ENCODE assay signal across 9 mouse cellular contexts in genomic region chr4:108834971-108835311, GRCm38 (mm10). TPM values are rescaled to one million over a fixed set of nuclear protein-coding genes. Genes with fewer than 3 reads are reported as not detected.
A peak's percentile ranks its signal among the peaks of the same experiment; 100 is the strongest.
DNase-seq lines count a peak whose midpoint lies in the region; ATAC-seq and TF ChIP-seq lines count a peak whose summit lies in the region.
"Had no signal": no experiment of that assay in that cellular context is flagged by ENCODE, and none has a peak within 500 bp of the region (broad histone marks: within the 10 kb centered on the region; RNA-seq: fewer than 3 reads in every experiment).

No protein-coding gene starts in this region.

- H3K4me3 ChIP-seq in kidney, embryonic 14.5 days (ENCODE audit: low read length) = peak overlapping the region; percentile 98
- peak overlapping the region; percentile 68 for H3K4me3 ChIP-seq in forebrain, embryonic 16.5 days (replicated peaks; ENCODE audit: low read length)
- peak overlapping the region; percentile 90 for H3K4me3 ChIP-seq in limb, embryonic 12.5 days (replicated peaks)
- peak overlapping the region; percentile 95 for H3K4me3 ChIP-seq in midbrain, postnatal 0 days (ENCODE audit: low read depth, low read length)

- H3K27me3 ChIP-seq in kidney, embryonic 14.5 days (ENCODE audit: control insufficient read depth, insufficient read depth, low read length) = no peaks in the 10 kb centered on the region
- no peaks in the 10 kb centered on the region for H3K27me3 ChIP-seq in forebrain, embryonic 16.5 days (replicated peaks; ENCODE audit: control insufficient read depth, insufficient read depth, low read length)
- no peaks in the 10 kb centered on the region for H3K27me3 ChIP-seq in limb, embryonic 12.5 days
- H3K27me3 ChIP-seq in midbrain, postnatal 0 days (ENCODE audit: insufficient read depth, low read length) = no peaks in the 10 kb centered on the region

- H3K9ac ChIP-seq in kidney, embryonic 14.5 days (ENCODE audit: low read depth, low read length) = peak overlapping the region; percentile 98
- peak overlapping the region; percentile 98 for H3K9ac ChIP-seq in forebrain, embryonic 16.5 days (replicated peaks; ENCODE audit: low read depth, low read length)
- H3K9ac ChIP-seq in limb, embryonic 12.5 days (replicated peaks) = peak overlapping the region; percentile 77
- H3K9ac ChIP-seq in midbrain, postnatal 0 days (replicated peaks; ENCODE audit: low read length, poor library complexity, severe bottlenecking) = peak overlapping the region; percentile 99

- peaks cover 5% of the 10 kb centered on the region for H3K36me3 ChIP-seq in kidney, embryonic 14.5 days (ENCODE audit: control insufficient read depth, insufficient read depth, low read length)
- H3K36me3 ChIP-seq in forebrain, embryonic 16.5 days (ENCODE audit: control insufficient read depth, insufficient read depth) = no peaks in the 10 kb centered on the region
- peaks cover 4% of the 10 kb centered on the region for H3K36me3 ChIP-seq in limb, embryonic 12.5 days
- no peaks in the 10 kb centered on the region for H3K36me3 ChIP-seq in midbrain, postnatal 0 days (ENCODE audit: insufficient read depth, low read length)

- H3K9me3 ChIP-seq in kidney, embryonic 14.5 days (ENCODE audit: control insufficient read depth, low read length) = no peaks in the 10 kb centered on the region
- H3K9me3 ChIP-seq in forebrain, embryonic 16.5 days (ENCODE audit: control insufficient read depth, low read length) = no peaks in the 10 kb centered on the region
- no peaks in the 10 kb centered on the region for H3K9me3 ChIP-seq in limb, embryonic 12.5 days
- H3K9me3 ChIP-seq in midbrain, postnatal 0 days (ENCODE audit: low read length) = no peaks in the 10 kb centered on the region

- DNase-seq in kidney, adult 18-20 months = no peak
- peak; percentile 40 for DNase-seq in adrenal gland, postnatal 14 days
- peak; percentile 3 for DNase-seq in midbrain, postnatal 0 days (ENCODE audit: low spot score)
- no peak for DNase-seq in layer of hippocampus, adult 9-11 months

- TF ChIP-seq CTCF in midbrain, postnatal 0 days (IDR thresholded peaks at IDR 0.05) = no peak

- WGBS in kidney, embryonic 14.5 days = under 1% methylated on average over 15 of the region's 15 CpGs
- WGBS in forebrain, embryonic 16.5 days = under 1% methylated on average over 15 of the region's 15 CpGs
- WGBS in limb, embryonic 12.5 days = under 1% methylated on average over 15 of the region's 15 CpGs
- 1% methylated on average over 15 of the region's 15 CpGs for WGBS in midbrain, postnatal 0 days

- H3K4me1 ChIP-seq in kidney, embryonic 14.5 days (ENCODE audit: control insufficient read depth, insufficient read depth, low read length) = peaks cover 15% of the 10 kb centered on the region; the same call in 1 of the 2 replicates
- H3K4me1 ChIP-seq in forebrain, embryonic 16.5 days (replicated peaks; ENCODE audit: control insufficient read depth, insufficient read depth, low read length) = peaks cover 30% of the 10 kb centered on the region
- peaks cover 31% of the 10 kb centered on the region for H3K4me1 ChIP-seq in limb, embryonic 12.5 days (replicated peaks)
- H3K4me1 ChIP-seq in midbrain, postnatal 0 days (ENCODE audit: insufficient read depth, low read length) = no peaks in the 10 kb centered on the region; the same call in 1 of the 2 replicates

- ATAC-seq in kidney, embryonic 14.5 days (ENCODE audit: low FRiP score, low TSS enrichment) = no peak
- ATAC-seq in forebrain, embryonic 16.5 days = no peak
- no peak for ATAC-seq in limb, embryonic 12.5 days (ENCODE audit: insufficient number of reproducible peaks, insufficient read depth, low FRiP score, low TSS enrichment, low read depth)
- no peak for ATAC-seq in midbrain, postnatal 0 days (ENCODE audit: low FRiP score)
- no peak for ATAC-seq in CD4-positive, CD25-positive, alpha-beta regulatory T cell, adult 4 months

- H3K27ac ChIP-seq in kidney, embryonic 14.5 days (ENCODE audit: low read depth, low read length) = peak overlapping the region; percentile 100
- peak overlapping the region; percentile 100 for H3K27ac ChIP-seq in forebrain, embryonic 16.5 days (ENCODE audit: low read length)
- H3K27ac ChIP-seq in limb, embryonic 12.5 days = peak overlapping the region; percentile 99
- H3K27ac ChIP-seq in midbrain, postnatal 0 days (ENCODE audit: low read depth, low read length) = peak overlapping the region; percentile 99

- peak overlapping the region; percentile 81 for H3K4me2 ChIP-seq in kidney, embryonic 14.5 days (replicated peaks; ENCODE audit: low read depth, low read length)
- H3K4me2 ChIP-seq in forebrain, embryonic 16.5 days (ENCODE audit: low read length) = peak overlapping the region; percentile 60
- H3K4me2 ChIP-seq in limb, embryonic 12.5 days = peak overlapping the region; percentile 65
- peak overlapping the region; percentile 81 for H3K4me2 ChIP-seq in midbrain, postnatal 0 days (ENCODE audit: low read depth, low read length, poor library complexity, severe bottlenecking)

RNA-seq across cellular contexts. Expression of gene Txndc12, which starts 0.5 kb away (rescaled TPM):
- 112 and 117 TPM in 2 replicates for polyA plus RNA-seq in kidney, embryonic 14.5 days (2014; fragmentation: Nextera tagmentation; extraction: Ambion mirVana)
- 63.8 and 73.9 TPM in 2 replicates for total RNA-seq in adrenal gland, postnatal 14 days (2021)
- 81.9 and 90.5 TPM in 2 replicates for polyA plus RNA-seq in forebrain, embryonic 16.5 days (2015; fragmentation: Nextera tagmentation; extraction: Ambion mirVana)
- polyA plus RNA-seq in limb, embryonic 12.5 days (2016; fragmentation: Nextera tagmentation; extraction: Ambion mirVana) = 111 and 115 TPM in 2 replicates
- total RNA-seq in midbrain, postnatal 0 days (2014; rRNA removed) = 36.1 and 48.5 TPM in 2 replicates
- polyA plus RNA-seq in midbrain, postnatal 0 days (2015; fragmentation: Nextera tagmentation; extraction: Ambion mirVana) = 59.7 and 61.0 TPM in 2 replicates
- polyA plus RNA-seq in CD4-positive, CD25-positive, alpha-beta regulatory T cell, adult 4 months (2017; shearing (Covaris generic)) = 10 to 100 TPM; 58.1 to 68.8 TPM

RNA-seq across cellular contexts. Expression of gene Btf3l4, which starts 1.5 kb away (rescaled TPM):
- 199 and 224 TPM in 2 replicates for polyA plus RNA-seq in kidney, embryonic 14.5 days (2014; fragmentation: Nextera tagmentation; extraction: Ambion mirVana)
- 116 and 127 TPM in 2 replicates for total RNA-seq in adrenal gland, postnatal 14 days (2021)
- polyA plus RNA-seq in forebrain, embryonic 16.5 days (2015; fragmentation: Nextera tagmentation; extraction: Ambion mirVana) = 211 and 231 TPM in 2 replicates
- 247 and 250 TPM in 2 replicates for polyA plus RNA-seq in limb, embryonic 12.5 days (2016; fragmentation: Nextera tagmentation; extraction: Ambion mirVana)
- total RNA-seq in midbrain, postnatal 0 days (2014; rRNA removed) = 101 and 137 TPM in 2 replicates
- polyA plus RNA-seq in midbrain, postnatal 0 days (2015; fragmentation: Nextera tagmentation; extraction: Ambion mirVana) = 156 and 164 TPM in 2 replicates
- 10 to 100 TPM; 47.5 to 65.2 TPM for polyA plus RNA-seq in CD4-positive, CD25-positive, alpha-beta regulatory T cell, adult 4 months (2017; shearing (Covaris generic))

RNA-seq across cellular contexts. Expression of gene Kti12, which starts 12.6 kb away (rescaled TPM):
- 66.3 and 68.7 TPM in 2 replicates for polyA plus RNA-seq in kidney, embryonic 14.5 days (2014; fragmentation: Nextera tagmentation; extraction: Ambion mirVana)
- total RNA-seq in adrenal gland, postnatal 14 days (2021) = 29.3 and 32.1 TPM in 2 replicates
- 33.7 and 34.6 TPM in 2 replicates for polyA plus RNA-seq in forebrain, embryonic 16.5 days (2015; fragmentation: Nextera tagmentation; extraction: Ambion mirVana)
- 53.4 and 54.7 TPM in 2 replicates for polyA plus RNA-seq in limb, embryonic 12.5 days (2016; fragmentation: Nextera tagmentation; extraction: Ambion mirVana)
- 24.0 and 34.4 TPM in 2 replicates for total RNA-seq in midbrain, postnatal 0 days (2014; rRNA removed)
- 21.2 and 22.3 TPM in 2 replicates for polyA plus RNA-seq in midbrain, postnatal 0 days (2015; fragmentation: Nextera tagmentation; extraction: Ambion mirVana)
- polyA plus RNA-seq in CD4-positive, CD25-positive, alpha-beta regulatory T cell, adult 4 months (2017; shearing (Covaris generic)) = 10 to 100 TPM in 1 of 2 experiments, 1 to 10 TPM in 1; 8.1 to 13.5 TPM

RNA-seq across cellular contexts. Expression of gene A730015C16Rik, which starts 13.5 kb away (rescaled TPM):
- polyA plus RNA-seq in kidney, embryonic 14.5 days (2014; fragmentation: Nextera tagmentation; extraction: Ambion mirVana) = 0.76 and 1.5 TPM in 2 replicates
- 0.53 TPM in 1 of 2 replicates, not detected in the other for total RNA-seq in adrenal gland, postnatal 14 days (2021)
- polyA plus RNA-seq in forebrain, embryonic 16.5 days (2015; fragmentation: Nextera tagmentation; extraction: Ambion mirVana) = 0.78 and 2.0 TPM in 2 replicates
- polyA plus RNA-seq in limb, embryonic 12.5 days (2016; fragmentation: Nextera tagmentation; extraction: Ambion mirVana) = 2.0 and 2.2 TPM in 2 replicates
- total RNA-seq in midbrain, postnatal 0 days (2014; rRNA removed) = 1.3 TPM in 1 of 2 replicates, not detected in the other
- 0.83 and 1.1 TPM in 2 replicates for polyA plus RNA-seq in midbrain, postnatal 0 days (2015; fragmentation: Nextera tagmentation; extraction: Ambion mirVana)
- polyA plus RNA-seq in CD4-positive, CD25-positive, alpha-beta regulatory T cell, adult 4 months (2017; shearing (Covaris generic)) = not detected
- polyA plus RNA-seq: large intestine, adult 2 months had no signal

RNA-seq across cellular contexts. Expression of gene Rab3b, which starts 43.9 kb away (rescaled TPM):
- 16.0 and 16.6 TPM in 2 replicates for polyA plus RNA-seq in kidney, embryonic 14.5 days (2014; fragmentation: Nextera tagmentation; extraction: Ambion mirVana)
- 40.1 and 50.7 TPM in 2 replicates for total RNA-seq in adrenal gland, postnatal 14 days (2021)
- polyA plus RNA-seq in forebrain, embryonic 16.5 days (2015; fragmentation: Nextera tagmentation; extraction: Ambion mirVana) = 84.7 and 116 TPM in 2 replicates
- polyA plus RNA-seq in limb, embryonic 12.5 days (2016; fragmentation: Nextera tagmentation; extraction: Ambion mirVana) = 15.6 and 17.5 TPM in 2 replicates
- 81.8 and 94.5 TPM in 2 replicates for total RNA-seq in midbrain, postnatal 0 days (2014; rRNA removed)
- 316 and 318 TPM in 2 replicates for polyA plus RNA-seq in midbrain, postnatal 0 days (2015; fragmentation: Nextera tagmentation; extraction: Ambion mirVana)
- polyA plus RNA-seq in CD4-positive, CD25-positive, alpha-beta regulatory T cell, adult 4 months (2017; shearing (Covaris generic)) = not detected

Comparison
In these comparisons a context has a peak if more than half of its experiments do, and no peak if none do; other contexts are left out.
1. DNase-seq: peak in adrenal gland, postnatal 14 days (single experiment) and midbrain, postnatal 0 days (single experiment); none in kidney, adult 18-20 months (single experiment) and layer of hippocampus, adult 9-11 months (single experiment).
2. Peak in every context shown above with its lines, with median percentiles within 50 percentile points of each other: H3K27ac ChIP-seq, H3K4me2 ChIP-seq, H3K4me3 ChIP-seq and H3K9ac ChIP-seq.